Mouse (Mus musculus): ENCODE data around the gene Gm128.
"Not testable (repeated sequence)": the region's sequence is repeated elsewhere in the genome, so short reads cannot be mapped to it uniquely, and the experiment has no call there.

Gene Gm128

GRCm38 (mm10) chr3:95230495-95231297 is 10.7 kb downstream of the Gm128 start:
- no peak for DNase-seq

- peak; percentile 72 for DNase-seq
Measured at GRCm38 (mm10) chr3:95229781-95230494, 11.5 kb downstream of the Gm128 start.

GRCm38 (mm10) chr3:95228894-95229780 is 12.3 kb downstream of the Gm128 start:
- peak; percentile 63 for DNase-seq

GRCm38 (mm10) chr3:95228148-95228893 is 13.1 kb downstream of the Gm128 start, which contains the start of gene Cdc42se1:
Cdc42se1 (plus strand) TSS chr3:95228732.
- DNase-seq, result peak; percentile 92

- no peak for DNase-seq
Measured at GRCm38 (mm10) chr3:95227214-95227613, 14.2 kb downstream of the Gm128 start.

GRCm38 (mm10) chr3:95224295-95224694 is 17.1 kb downstream of the Gm128 start:
- no peak for DNase-seq

GRCm38 (mm10) chr3:95223041-95223440 is 18.4 kb downstream of the Gm128 start:
- DNase-seq, result no peak

GRCm38 (mm10) chr3:95218466-95219137 is 22.8 kb downstream of the Gm128 start:
- no peak for DNase-seq

GRCm38 (mm10) chr3:95217255-95218134 is 23.9 kb downstream of the Gm128 start, which contains the start of gene Gabpb2:
Gabpb2 (minus strand) TSS chr3:95217916.
- peak; percentile 98 for DNase-seq

GRCm38 (mm10) chr3:95216655-95217254 is 24.6 kb downstream of the Gm128 start:
- DNase-seq, result no peak

GRCm38 (mm10) chr3:95213609-95213975 is 27.8 kb downstream of the Gm128 start:
- DNase-seq, result no peak

- not testable (repeated sequence) for DNase-seq
Measured at GRCm38 (mm10) chr3:95212889-95213608, 28.3 kb downstream of the Gm128 start.

- no peak for DNase-seq
Measured at GRCm38 (mm10) chr3:95210585-95210984, 30.8 kb downstream of the Gm128 start.

GRCm38 (mm10) chr3:95208286-95208685 is 33.1 kb downstream of the Gm128 start:
- no peak for DNase-seq

GRCm38 (mm10) chr3:95203880-95204279 is 37.5 kb downstream of the Gm128 start:
- DNase-seq, result no peak

GRCm38 (mm10) chr3:95200562-95200961 is 40.8 kb downstream of the Gm128 start:
- DNase-seq, result no peak

- no peak for DNase-seq
Measured at GRCm38 (mm10) chr3:95200132-95200531, 41.3 kb downstream of the Gm128 start.

- DNase-seq, result no peak
Measured at GRCm38 (mm10) chr3:95199101-95199500, 42.3 kb downstream of the Gm128 start.

GRCm38 (mm10) chr3:95195772-95196171 is 45.6 kb downstream of the Gm128 start:
- no peak for DNase-seq
